Mouse (Mus musculus): ENCODE measurements around the gene Fam53b.

DNA sequence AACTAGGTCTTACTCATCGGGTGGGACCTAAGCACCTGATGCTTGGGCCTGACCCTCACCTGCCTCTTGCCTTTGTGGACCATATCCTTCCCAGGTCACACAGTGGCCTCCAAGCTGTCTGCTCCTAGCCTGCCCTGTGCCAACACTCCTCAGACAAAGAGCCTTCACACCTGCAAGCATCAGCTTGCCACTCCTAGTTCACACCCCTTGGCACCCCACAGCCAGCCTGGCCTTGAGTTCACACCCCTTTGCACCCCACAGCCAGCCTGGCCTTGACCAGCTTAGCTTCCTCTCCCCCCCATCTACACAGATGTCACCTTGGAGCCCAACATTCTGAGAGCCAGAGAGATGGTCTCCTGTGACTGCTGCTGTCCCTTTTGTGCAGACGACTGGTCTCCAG is 10.3 kb downstream of the Fam53b start:
- TF ChIP-seq CTCF (IDR thresholded peaks at IDR 0.05; ENCODE audit: extremely low read depth, insufficient read depth, low read length) (no peak), POLR2A (IDR thresholded peaks at IDR 0.05; ENCODE audit: extremely low read depth, insufficient read depth, low read length) (no peak)
